Mouse (Mus musculus) cerebral cortex, adult 2 months (tissue): ENCODE measurements around the gene Ctc1.

ENCODE experiments used
- WGBS: fragments of 180-500 bp; shearing (Covaris S2); methylation state at CpG from one replicate; pipeline ENCODE4 v1.1.7; 2018; 5-methylcytosine and 5-hydroxymethylcytosine counted together

The Ctc1 gene

DNA sequence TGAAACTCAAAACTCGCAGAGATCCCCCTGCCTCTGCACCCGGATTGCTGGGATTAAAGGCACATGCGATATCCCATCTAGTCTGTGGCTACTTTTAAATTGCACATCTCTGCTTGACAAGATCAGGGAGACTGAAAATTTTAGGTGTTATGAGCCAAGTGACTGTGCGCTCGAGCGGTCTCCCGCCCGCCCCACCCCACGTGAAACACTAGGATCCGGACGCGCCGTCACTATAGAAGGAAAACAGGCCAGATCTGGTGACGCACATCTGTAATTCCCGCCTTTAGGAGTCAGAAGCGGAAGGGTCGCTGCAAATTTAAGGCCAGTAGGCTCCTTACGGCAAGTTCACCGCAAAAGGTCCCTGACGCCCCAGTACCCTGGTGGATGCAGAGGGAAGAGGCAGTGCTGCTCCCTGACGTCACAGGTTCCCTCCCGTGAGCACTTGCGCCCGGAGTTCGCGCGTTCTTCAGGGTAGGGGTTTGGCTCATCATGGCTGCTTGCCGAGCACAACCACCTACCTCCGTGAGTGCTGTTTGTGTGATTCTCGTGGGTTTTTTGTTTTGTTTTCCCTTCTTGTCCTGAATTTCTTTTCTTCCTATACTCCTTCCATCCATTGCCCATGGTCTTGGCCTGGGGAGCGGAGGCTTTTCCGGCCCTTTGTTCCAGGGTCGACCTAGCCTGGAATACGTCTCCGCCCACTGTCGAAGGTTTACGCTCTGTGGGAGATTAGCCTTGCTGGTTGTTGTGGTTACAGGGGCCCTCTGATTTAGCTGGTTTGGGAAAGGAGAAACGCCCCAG lies at the start of gene Ctc1:
Gene Ctc1 (plus strand): TSS at position 268 of the 798 bp plus-strand sequence.
- WGBS: 2% methylated on average over 38 of the region's 38 CpGs

DNA sequence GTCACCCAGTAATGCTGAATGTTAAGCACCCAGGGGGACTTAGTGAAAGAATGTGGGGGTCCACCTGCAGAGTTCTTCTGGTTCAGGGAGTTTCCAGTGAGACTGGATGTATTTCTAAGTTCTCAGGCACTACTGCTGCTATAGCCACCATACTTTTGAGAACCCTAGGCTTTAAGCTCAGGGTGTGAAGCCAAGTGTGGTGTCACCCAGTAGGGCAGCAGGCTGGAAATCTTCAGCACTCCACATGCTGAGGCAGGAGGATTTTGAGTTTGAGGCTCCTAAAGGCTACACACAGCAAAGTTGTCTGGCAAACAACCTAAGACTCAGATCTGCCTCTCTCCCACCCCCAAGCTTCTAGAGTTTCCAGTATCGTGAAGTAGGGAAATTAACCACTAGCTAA lies 49.2 kb upstream of the Ctc1 start:
- WGBS: 21% methylated on average over 1 of the region's 1 CpGs

- 1% methylated on average over 50 of the region's 50 CpGs for WGBS
These were observed 48.1 kb upstream of the Ctc1 start, which contains the start of gene Slc25a35 for GRCm38 (mm10) chr11:68967337-68968282. TSS of gene Slc25a35 (plus strand) at chr11:68968131.

- 88% methylated on average over 11 of the region's 11 CpGs for WGBS
These were observed 47.0 kb upstream of the Ctc1 start for GRCm38 (mm10) chr11:68968752-68969151.

- WGBS: 67% methylated on average over 4 of the region's 4 CpGs
These were observed 45.5 kb upstream of the Ctc1 start for GRCm38 (mm10) chr11:68970232-68970631.

- 2% methylated on average over 38 of the region's 38 CpGs for WGBS
These were observed 42.3 kb upstream of the Ctc1 start for GRCm38 (mm10) chr11:68973250-68974058.

DNA sequence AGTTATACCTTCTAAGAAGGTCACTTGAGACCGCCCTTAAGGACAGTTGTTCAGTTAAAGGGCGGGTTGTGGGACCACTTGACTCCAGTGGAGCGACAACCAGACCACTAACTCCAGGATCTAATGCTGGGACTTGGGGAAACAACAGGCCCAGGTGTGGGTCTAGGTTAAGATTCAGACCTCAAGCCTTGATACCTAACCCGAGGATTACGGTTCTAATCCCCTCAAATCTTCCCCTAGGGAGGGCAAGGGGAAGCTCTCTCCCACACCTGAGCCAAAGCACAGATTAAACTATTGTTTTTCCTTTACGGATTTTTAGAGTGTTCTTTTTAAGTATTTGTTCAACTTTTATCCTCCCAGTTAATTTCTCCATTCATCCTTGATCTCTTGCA lies 41.7 kb upstream of the Ctc1 start:
- WGBS: 34% methylated on average over 6 of the region's 6 CpGs

GRCm38 (mm10) chr11:68975085-68975484 lies 40.6 kb upstream of the Ctc1 start, which contains the start of gene Rangrf:
TSS of gene Rangrf (minus strand) at chr11:68975185.
- 82% methylated on average over 7 of the region's 7 CpGs for WGBS

GRCm38 (mm10) chr11:68975601-68976000 lies 40.1 kb upstream of the Ctc1 start:
- 96% methylated on average over 1 of the region's 1 CpGs for WGBS

GRCm38 (mm10) chr11:68979320-68979733 lies 36.4 kb upstream of the Ctc1 start:
- WGBS: 30% methylated on average over 5 of the region's 5 CpGs

DNA sequence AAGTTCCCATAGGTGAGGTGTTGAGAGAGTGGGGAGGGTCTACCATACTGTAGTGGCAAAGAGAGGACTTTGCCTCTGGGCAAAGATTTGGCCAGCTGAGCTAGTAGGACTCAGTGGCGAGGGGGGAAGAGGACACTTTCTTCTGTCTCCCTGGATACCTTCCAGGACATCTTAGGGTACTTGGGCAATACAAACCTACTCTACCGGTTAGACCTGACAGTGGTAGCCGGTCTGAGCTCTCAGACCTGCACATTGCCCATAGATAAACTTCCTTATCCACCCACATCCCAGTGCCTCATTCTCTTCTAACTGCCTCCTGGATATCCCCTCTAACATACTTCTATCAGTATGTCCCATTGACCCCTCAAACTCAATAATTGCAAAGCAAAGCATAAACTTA lies 34.8 kb upstream of the Ctc1 start:
- WGBS: 81% methylated on average over 3 of the region's 3 CpGs

GRCm38 (mm10) chr11:68982639-68983369 lies 32.9 kb upstream of the Ctc1 start:
- WGBS: 27% methylated on average over 4 of the region's 4 CpGs

DNA sequence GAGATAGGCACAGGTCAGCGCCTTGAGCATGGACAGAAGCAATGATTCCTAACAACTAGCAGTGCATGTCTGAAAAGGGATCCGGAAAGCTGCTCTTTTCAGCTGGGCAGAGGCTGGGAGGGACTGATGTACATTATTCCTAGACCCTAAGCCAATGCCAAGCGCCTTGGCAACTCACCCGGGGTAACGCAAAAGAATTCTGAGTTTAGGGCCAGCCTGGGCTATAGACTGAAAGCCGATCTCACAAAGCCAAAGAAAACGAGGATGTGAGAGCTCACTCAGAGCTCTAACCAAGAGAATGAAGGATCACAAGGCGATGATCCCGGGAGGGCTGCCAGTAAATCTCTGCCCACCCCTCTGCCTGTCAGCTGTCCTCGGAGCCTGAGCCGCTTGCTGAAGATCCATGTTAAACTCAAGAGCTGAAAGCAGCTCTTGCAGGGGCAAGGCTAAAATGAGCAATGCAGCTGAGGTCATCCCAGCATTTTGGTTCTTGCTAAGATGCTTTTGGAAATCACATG lies 28.3 kb upstream of the Ctc1 start:
- 67% methylated on average over 11 of the region's 11 CpGs for WGBS

- WGBS: 84% methylated on average over 17 of the region's 17 CpGs
These were observed 27.4 kb upstream of the Ctc1 start for GRCm38 (mm10) chr11:68988341-68988740.

DNA sequence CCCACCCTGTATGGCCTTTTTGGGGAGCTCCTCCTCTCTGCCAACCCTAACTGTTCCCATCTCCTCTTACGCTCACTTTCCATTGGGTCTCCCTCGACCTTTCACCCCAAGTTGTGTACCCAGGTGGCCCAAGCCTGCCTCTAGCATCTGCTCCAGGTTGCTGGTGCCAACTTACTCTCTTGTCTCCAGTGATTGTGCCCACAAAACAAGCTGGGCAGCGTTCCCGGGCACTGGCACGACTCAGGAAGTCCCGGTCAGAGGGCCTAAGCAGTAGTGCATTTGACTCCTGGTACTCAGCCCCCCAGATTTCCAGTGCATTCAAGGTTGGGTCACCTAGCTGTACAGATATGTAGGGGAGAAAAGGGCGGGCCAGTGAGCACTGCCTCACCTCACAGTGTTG lies 22.6 kb upstream of the Ctc1 start:
- 76% methylated on average over 7 of the region's 7 CpGs for whole genome bisulfite sequencing

DNA sequence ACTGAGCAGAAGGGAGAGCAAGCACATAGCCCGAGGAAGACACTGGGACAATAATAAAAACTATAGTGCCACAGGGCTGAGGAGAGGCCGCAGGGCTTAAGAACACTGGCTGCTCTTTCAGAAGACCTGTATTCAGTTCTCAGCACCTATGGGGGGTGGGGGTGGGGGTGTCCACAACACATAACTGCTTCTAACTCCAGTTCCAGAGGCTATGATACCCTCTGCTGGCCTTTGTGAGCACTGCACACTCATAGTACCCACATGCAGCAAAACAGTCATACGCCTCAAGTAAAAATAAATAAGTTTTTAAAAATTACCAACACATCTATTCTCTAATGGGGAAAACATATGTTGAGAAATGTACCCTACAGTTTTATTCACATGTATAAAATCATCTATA lies 21.3 kb upstream of the Ctc1 start:
- 98% methylated on average over 3 of the region's 3 CpGs for WGBS

GRCm38 (mm10) chr11:68997080-68997479 lies 18.6 kb upstream of the Ctc1 start:
- WGBS: 93% methylated on average over 4 of the region's 4 CpGs

- 93% methylated on average over 4 of the region's 4 CpGs for WGBS
These were observed 12.9 kb upstream of the Ctc1 start for GRCm38 (mm10) chr11:69002782-69003181.

GRCm38 (mm10) chr11:69003592-69003991 lies 12.1 kb upstream of the Ctc1 start:
- WGBS: 51% methylated on average over 4 of the region's 4 CpGs

DNA sequence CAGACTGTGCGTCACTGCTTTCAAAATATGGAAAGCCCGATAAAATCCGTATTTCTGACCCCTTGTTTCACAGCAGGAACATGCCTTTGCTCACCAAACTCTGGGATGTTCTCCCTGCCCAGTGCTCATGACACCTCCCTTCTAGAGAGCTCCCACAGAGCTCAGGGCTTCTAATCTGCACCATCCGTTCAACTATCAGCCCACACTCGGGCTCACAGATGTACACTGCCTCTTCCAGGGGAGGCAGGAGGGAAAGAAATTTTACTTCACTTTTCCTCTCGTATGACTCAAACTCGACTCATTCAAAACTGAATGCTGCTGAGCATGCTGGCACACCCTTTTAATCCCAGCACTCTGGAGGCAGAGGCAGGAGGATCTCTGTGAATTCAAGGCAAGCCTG lies 10.5 kb upstream of the Ctc1 start:
- 64% methylated on average over 7 of the region's 7 CpGs for WGBS
